Mouse (Mus musculus) lung, adult 2 months (tissue): ENCODE measurements around the gene Tmem207.

ENCODE experiments used
- CTCF ChIP-seq: fragments of 200-500 bp; IDR thresholded peaks from 2 replicates; pipeline ENCODE4 v1.5.1; 2011; ENCODE audit warnings: mild to moderate bottlenecking, low read length, control low read depth; ENCODE audit not compliant: insufficient read depth
- POLR2A ChIP-seq: fragments of 200-500 bp; IDR thresholded peaks from 2 replicates; pipeline ENCODE4 v1.6.1; 2011; ENCODE audit warnings: low read depth, mild to moderate bottlenecking, control low read depth, low read length, borderline replicate concordance; ENCODE audit errors: extremely low read depth

DNA sequence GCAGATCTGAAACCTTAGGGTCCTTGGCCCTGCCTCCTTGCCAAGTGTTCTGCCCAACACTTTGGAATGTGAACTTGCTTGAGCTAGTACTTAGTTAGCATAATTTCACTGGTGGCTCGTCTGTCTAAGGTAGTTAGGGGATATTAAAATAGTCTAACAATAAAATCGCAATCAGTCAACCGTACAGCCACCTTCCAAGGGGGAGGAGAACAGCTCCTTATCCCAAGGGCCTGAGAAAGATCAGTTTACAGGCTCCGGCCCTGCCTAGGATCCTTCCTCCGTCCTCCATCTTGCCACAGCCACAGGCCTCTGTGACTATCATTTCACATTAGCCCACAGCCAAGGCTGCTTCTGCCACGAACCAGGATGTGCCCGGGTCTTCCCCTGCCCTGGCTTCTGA lies 63.7 kb downstream of the Tmem207 start, which contains the start of gene Cldn16:
- no peak for TF ChIP-seq POLR2A
- TF ChIP-seq CTCF: no peak
